Mouse (Mus musculus) CH12.LX (cell line): ENCODE measurements around the gene Pdzrn4.

Source experiments
- CHD1 ChIP-seq: IDR thresholded peaks from 2 replicates; pipeline ENCODE4 v1.6.1; 2012; ENCODE audit warnings: low read depth, low read length, improper control_type of control experiment, inconsistent platforms
- CTCF ChIP-seq, 2 experiments: IDR thresholded peaks in 1 of 2; conservative IDR thresholded peaks in 1 of 2; 2 replicates each; pipeline ENCODE4 v1.5.1; 2011 to 2012; ENCODE audit warnings: low read depth in 2 of 2, low read length in 2 of 2, improper control_type of control experiment in 1 of 2, inconsistent platforms in 1 of 2, mild to moderate bottlenecking in 1 of 2, moderate library complexity in 1 of 2
- EP300 ChIP-seq: IDR thresholded peaks from 2 replicates; pipeline ENCODE4 v1.6.1; 2011; ENCODE audit warnings: low read length, improper control_type of control experiment
- ETS1 ChIP-seq: conservative IDR thresholded peaks from 2 replicates; pipeline ENCODE4 v1.6.1; 2012; ENCODE audit warnings: low read depth, mild to moderate bottlenecking, inconsistent platforms, low read length, improper control_type of control experiment, moderate library complexity
- HCFC1 ChIP-seq: IDR thresholded peaks from 2 replicates; pipeline ENCODE4 v1.6.1; 2012; ENCODE audit warnings: low read depth, mild to moderate bottlenecking, inconsistent platforms, low read length, improper control_type of control experiment
- IRF4 ChIP-seq: IDR thresholded peaks from 2 replicates; pipeline ENCODE4 v1.6.1; 2014; ENCODE audit warnings: low read depth, mild to moderate bottlenecking, inconsistent platforms, low read length, improper control_type of control experiment
- MAZ ChIP-seq: IDR thresholded peaks from 2 replicates; pipeline ENCODE4 v1.6.1; 2012; ENCODE audit warnings: low read depth, mild to moderate bottlenecking, inconsistent platforms, low read length, improper control_type of control experiment, moderate library complexity
- MYC ChIP-seq: IDR thresholded peaks from 2 replicates; pipeline ENCODE4 v1.6.1; 2011; ENCODE audit warnings: low read depth, mild to moderate bottlenecking, improper control_type of control experiment, low read length
- POLR2A ChIP-seq: IDR thresholded peaks from 2 replicates; pipeline ENCODE4 v1.6.1; 2011; ENCODE audit warnings: low read depth, mild to moderate bottlenecking, improper control_type of control experiment, low read length
- POLR2AphosphoS2 ChIP-seq: IDR thresholded peaks from 2 replicates; pipeline ENCODE4 v1.6.1; 2011; ENCODE audit warnings: low read depth, low read length, improper control_type of control experiment
- RAD21 ChIP-seq: IDR thresholded peaks from 2 replicates; pipeline ENCODE4 v1.6.1; 2011; ENCODE audit warnings: low read depth, mild to moderate bottlenecking, low read length, improper control_type of control experiment, moderate library complexity
- RCOR1 ChIP-seq: conservative IDR thresholded peaks from 2 replicates; pipeline ENCODE4 v1.6.1; 2012; ENCODE audit warnings: low read depth, mild to moderate bottlenecking, inconsistent platforms, low read length, improper control_type of control experiment
- SIN3A ChIP-seq: IDR thresholded peaks from 2 replicates; pipeline ENCODE4 v1.6.1; 2012; ENCODE audit warnings: low read length, improper control_type of control experiment, inconsistent platforms
- ZNF384 ChIP-seq: IDR thresholded peaks from 2 replicates; pipeline ENCODE4 v1.6.1; 2012; ENCODE audit warnings: low read depth, low read length, improper control_type of control experiment, inconsistent platforms

DNA sequence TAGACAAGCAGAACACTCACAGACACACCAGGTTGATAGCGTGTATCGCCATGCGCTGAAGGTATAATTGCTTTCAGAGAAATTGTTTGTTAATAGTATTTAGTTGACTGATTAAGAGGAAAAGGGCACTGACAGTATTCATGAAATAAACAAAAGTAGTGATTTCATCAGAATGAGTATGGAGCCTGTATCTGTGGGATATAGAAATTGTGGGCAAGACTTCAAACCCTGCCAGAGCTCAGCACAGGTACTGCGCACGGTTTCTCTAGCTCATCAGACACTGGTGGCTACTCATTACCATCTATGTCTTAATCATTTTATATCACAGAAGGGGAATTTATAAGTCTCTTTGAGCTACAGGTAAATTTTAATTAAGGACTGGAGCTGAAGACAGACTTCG is 19.5 kb downstream of the Pdzrn4 start:
- TF ChIP-seq CTCF (conservative IDR thresholded peaks at IDR 0.05 in 1 of 2, IDR thresholded peaks at IDR 0.05 in 1 of 2; ENCODE audit: low read depth in 2 of 2, low read length in 2 of 2) = no peak
- no peak for TF ChIP-seq MAZ
- TF ChIP-seq ZNF384 = no peak
- TF ChIP-seq POLR2A = no peak
- no peak for TF ChIP-seq EP300
- no peak for TF ChIP-seq MYC
- no peak for TF ChIP-seq CHD1
- no peak for TF ChIP-seq IRF4
- TF ChIP-seq SIN3A = no peak
- TF ChIP-seq RAD21 = no peak
- TF ChIP-seq POLR2AphosphoS2 = no peak
- TF ChIP-seq RCOR1 = no peak
- no peak for TF ChIP-seq ETS1
- no peak for TF ChIP-seq HCFC1
